Mouse (Mus musculus): ENCODE measurements at regions not wholly inside any gene's neighbourhood (a gene's known extent, or its start where the extent isn't known, plus 50 kb on each side); places are given as distances from the start of the nearest gene placed in this dataset.

- TF ChIP-seq CTCF (IDR thresholded peaks at IDR 0.05; ENCODE audit: control insufficient read depth, insufficient read depth, insufficient read length), result no peak
- TF ChIP-seq CEBPB (IDR thresholded peaks at IDR 0.05; ENCODE audit: low read depth), result peak; percentile 2
- Histone ChIP-seq H3K79me3 (ENCODE audit: low read depth) (no peaks in the 10 kb centered on the region), H3K36me3 (ENCODE audit: control insufficient read depth, insufficient read depth) (no peaks in the 10 kb centered on the region), H3K4me3 (ENCODE audit: insufficient read depth, poor library complexity, severe bottlenecking) (no peak overlapping the region), H3ac (ENCODE audit: control insufficient read depth, insufficient read length, low read depth) (no peak overlapping the region), H3K27me3 (ENCODE audit: control insufficient read depth, insufficient read depth, insufficient read length) (no peaks in the 10 kb centered on the region), H3K79me2 (ENCODE audit: control insufficient read depth, insufficient read depth) (no peaks in the 10 kb centered on the region)
Observed at GRCm38 (mm10) chr10:21687484-21687883, 94.5 kb downstream of the 1700020N01Rik start.

GRCm38 (mm10) chr10:21688513-21688912 is 95.6 kb downstream of the 1700020N01Rik start:
- Histone ChIP-seq H3K79me2 (ENCODE audit: control insufficient read depth, insufficient read depth) (no peaks in the 10 kb centered on the region), H3K79me3 (ENCODE audit: low read depth) (no peaks in the 10 kb centered on the region), H3K27me3 (ENCODE audit: control insufficient read depth, insufficient read depth, insufficient read length) (no peaks in the 10 kb centered on the region), H3K36me3 (ENCODE audit: control insufficient read depth, insufficient read depth) (no peaks in the 10 kb centered on the region), H3ac (ENCODE audit: control insufficient read depth, insufficient read length, low read depth) (no peak overlapping the region), H3K4me3 (ENCODE audit: insufficient read depth, poor library complexity, severe bottlenecking) (no peak overlapping the region)
- TF ChIP-seq USF1 (IDR thresholded peaks at IDR 0.05; ENCODE audit: low read depth), result no peak
- TF ChIP-seq MYOD1 (IDR thresholded peaks at IDR 0.05; ENCODE audit: control insufficient read depth, insufficient read length, low read depth), result no peak
- no peak for TF ChIP-seq FOSL1 (IDR thresholded peaks at IDR 0.05; ENCODE audit: insufficient read depth, low read length, poor library complexity, severe bottlenecking)
- TF ChIP-seq CTCF (IDR thresholded peaks at IDR 0.05; ENCODE audit: control insufficient read depth, insufficient read depth, insufficient read length), result no peak
- no peak for TF ChIP-seq MYOG (IDR thresholded peaks at IDR 0.05; ENCODE audit: control insufficient read depth, extremely low read depth, insufficient read length)
- no peak for TF ChIP-seq MAX (IDR thresholded peaks at IDR 0.05)
- TF ChIP-seq CEBPB (IDR thresholded peaks at IDR 0.05; ENCODE audit: low read depth), result no peak

GRCm38 (mm10) chr10:21689847-21690269 is 96.9 kb downstream of the 1700020N01Rik start:
- H3K36me3 ChIP-seq (ENCODE audit: control insufficient read depth, insufficient read depth), result no peaks in the 10 kb centered on the region
- no peaks in the 10 kb centered on the region for H3K27me3 ChIP-seq (ENCODE audit: control insufficient read depth, insufficient read depth, insufficient read length)
- no peaks in the 10 kb centered on the region for H3K79me2 ChIP-seq (ENCODE audit: control insufficient read depth, insufficient read depth)
- no peak overlapping the region for H3K4me3 ChIP-seq (ENCODE audit: insufficient read depth, poor library complexity, severe bottlenecking)
- H3K79me3 ChIP-seq (ENCODE audit: low read depth), result no peaks in the 10 kb centered on the region
- no peak overlapping the region for H3ac ChIP-seq (ENCODE audit: control insufficient read depth, insufficient read length, low read depth)
- TF ChIP-seq CTCF (IDR thresholded peaks at IDR 0.05; ENCODE audit: control insufficient read depth, insufficient read depth, insufficient read length), result no peak
- no peak for TF ChIP-seq USF1 (IDR thresholded peaks at IDR 0.05; ENCODE audit: low read depth)
- TF ChIP-seq MAX (IDR thresholded peaks at IDR 0.05), result no peak
- no peak for TF ChIP-seq MYOD1 (IDR thresholded peaks at IDR 0.05; ENCODE audit: control insufficient read depth, insufficient read length, low read depth)
- TF ChIP-seq CEBPB (IDR thresholded peaks at IDR 0.05; ENCODE audit: low read depth), result no peak

GRCm38 (mm10) chr10:21695185-21695584 is 102.2 kb downstream of the 1700020N01Rik start:
- no peak for TF ChIP-seq MYOG (IDR thresholded peaks at IDR 0.05; ENCODE audit: control insufficient read depth, extremely low read depth, insufficient read length)
- TF ChIP-seq FOSL1 (IDR thresholded peaks at IDR 0.05; ENCODE audit: insufficient read depth, low read length, poor library complexity, severe bottlenecking), result no peak
- TF ChIP-seq MYOD1 (IDR thresholded peaks at IDR 0.05; ENCODE audit: control insufficient read depth, insufficient read length, low read depth), result no peak
- TF ChIP-seq CTCF (IDR thresholded peaks at IDR 0.05; ENCODE audit: control insufficient read depth, insufficient read depth, insufficient read length), result no peak
- TF ChIP-seq MAX (IDR thresholded peaks at IDR 0.05), result no peak
- no peak for TF ChIP-seq CEBPB (IDR thresholded peaks at IDR 0.05; ENCODE audit: low read depth)
- no peak for TF ChIP-seq USF1 (IDR thresholded peaks at IDR 0.05; ENCODE audit: low read depth)
- H3K79me3 ChIP-seq (ENCODE audit: low read depth), result no peaks in the 10 kb centered on the region
- H3K4me3 ChIP-seq (ENCODE audit: insufficient read depth, poor library complexity, severe bottlenecking), result no peak overlapping the region
- no peaks in the 10 kb centered on the region for H3K79me2 ChIP-seq (ENCODE audit: control insufficient read depth, insufficient read depth)
- H3ac ChIP-seq (ENCODE audit: control insufficient read depth, insufficient read length, low read depth), result no peak overlapping the region
- no peaks in the 10 kb centered on the region for H3K27me3 ChIP-seq (ENCODE audit: control insufficient read depth, insufficient read depth, insufficient read length)
- no peaks in the 10 kb centered on the region for H3K36me3 ChIP-seq (ENCODE audit: control insufficient read depth, insufficient read depth)

- TF ChIP-seq USF1 (IDR thresholded peaks at IDR 0.05; ENCODE audit: low read depth) (no peak), CEBPB (IDR thresholded peaks at IDR 0.05; ENCODE audit: low read depth) (no peak), FOSL1 (IDR thresholded peaks at IDR 0.05; ENCODE audit: insufficient read depth, low read length, poor library complexity, severe bottlenecking) (no peak), MYOD1 (IDR thresholded peaks at IDR 0.05; ENCODE audit: control insufficient read depth, insufficient read length, low read depth) (no peak), CTCF (IDR thresholded peaks at IDR 0.05; ENCODE audit: control insufficient read depth, insufficient read depth, insufficient read length) (no peak), MAX (IDR thresholded peaks at IDR 0.05) (no peak), MYOG (IDR thresholded peaks at IDR 0.05; ENCODE audit: control insufficient read depth, extremely low read depth, insufficient read length) (no peak)
Observed at GRCm38 (mm10) chr10:21696671-21697070, 103.7 kb downstream of the 1700020N01Rik start.

GRCm38 (mm10) chr10:21701580-21701979 is 108.6 kb downstream of the 1700020N01Rik start:
- Histone ChIP-seq H3K36me3 (ENCODE audit: control insufficient read depth, insufficient read depth) (no peaks in the 10 kb centered on the region), H3K4me3 (ENCODE audit: insufficient read depth, poor library complexity, severe bottlenecking) (no peak overlapping the region), H3K79me3 (ENCODE audit: low read depth) (no peaks in the 10 kb centered on the region), H3K27me3 (ENCODE audit: control insufficient read depth, insufficient read depth, insufficient read length) (no peaks in the 10 kb centered on the region), H3ac (ENCODE audit: control insufficient read depth, insufficient read length, low read depth) (no peak overlapping the region), H3K79me2 (ENCODE audit: control insufficient read depth, insufficient read depth) (no peaks in the 10 kb centered on the region)
- TF ChIP-seq MYOD1 (IDR thresholded peaks at IDR 0.05; ENCODE audit: control insufficient read depth, insufficient read length, low read depth) (no peak), MYOG (IDR thresholded peaks at IDR 0.05; ENCODE audit: control insufficient read depth, extremely low read depth, insufficient read length) (no peak), FOSL1 (IDR thresholded peaks at IDR 0.05; ENCODE audit: insufficient read depth, low read length, poor library complexity, severe bottlenecking) (no peak), CTCF (IDR thresholded peaks at IDR 0.05; ENCODE audit: control insufficient read depth, insufficient read depth, insufficient read length) (no peak), MAX (IDR thresholded peaks at IDR 0.05) (no peak), CEBPB (IDR thresholded peaks at IDR 0.05; ENCODE audit: low read depth) (no peak), USF1 (IDR thresholded peaks at IDR 0.05; ENCODE audit: low read depth) (no peak)

More at GRCm38 (mm10) chr10:21696671-21697070, 103.7 kb downstream of the 1700020N01Rik start:
- Histone ChIP-seq H3K79me2 (ENCODE audit: control insufficient read depth, insufficient read depth) (no peaks in the 10 kb centered on the region), H3ac (ENCODE audit: control insufficient read depth, insufficient read length, low read depth) (no peak overlapping the region), H3K27me3 (ENCODE audit: control insufficient read depth, insufficient read depth, insufficient read length) (no peaks in the 10 kb centered on the region), H3K4me3 (ENCODE audit: insufficient read depth, poor library complexity, severe bottlenecking) (no peak overlapping the region), H3K79me3 (ENCODE audit: low read depth) (no peaks in the 10 kb centered on the region), H3K36me3 (ENCODE audit: control insufficient read depth, insufficient read depth) (no peaks in the 10 kb centered on the region)

Measured in C2C12 (cell line).